Mouse (Mus musculus): ENCODE measurements around the gene Krtap4-6. TPM values are rescaled to one million over a fixed set of nuclear protein-coding genes. Genes with fewer than 3 reads are reported as not detected.
"Not testable (repeated sequence)": the region's sequence is repeated elsewhere in the genome, so short reads cannot be mapped to it uniquely, and the experiment has no call there.

Gene Krtap4-6
- polyA plus RNA-seq, 1 experiment from 2014 or later: not detected

GRCm38 (mm10) chr11:99644351-99644750 is 21.4 kb downstream of the Krtap4-6 start:
- Histone ChIP-seq H3K36me3 (replicated peaks; ENCODE audit: control insufficient read depth, insufficient read depth) (no peaks in the 10 kb centered on the region), H3K9me3 (ENCODE audit: control insufficient read depth, low read length) (no peaks in the 10 kb centered on the region), H3K4me3 (replicated peaks; ENCODE audit: low read length) (no peak overlapping the region), H3K27me3 (ENCODE audit: control insufficient read depth, insufficient read depth, low read length) (no peaks in the 10 kb centered on the region), H3K4me1 (replicated peaks; ENCODE audit: control insufficient read depth, insufficient read depth, low read length) (no peaks in the 10 kb centered on the region), H3K4me2 (replicated peaks) (no peak overlapping the region), H3K9ac (no peak overlapping the region), H3K27ac (no peak overlapping the region)
- WGBS: 61% methylated on average over 3 of the region's 3 CpGs
- ATAC-seq (ENCODE audit: low FRiP score): no peak
- DNase-seq (ENCODE audit: low spot score): peak; percentile 26

- DNase-seq (ENCODE audit: low spot score); H3K27me3 ChIP-seq (ENCODE audit: control insufficient read depth, insufficient read depth, low read length); H3K27ac ChIP-seq; H3K4me3 ChIP-seq (replicated peaks; ENCODE audit: low read length); H3K9ac ChIP-seq; ATAC-seq (ENCODE audit: low FRiP score); H3K36me3 ChIP-seq (replicated peaks; ENCODE audit: control insufficient read depth, insufficient read depth); H3K4me1 ChIP-seq (replicated peaks; ENCODE audit: control insufficient read depth, insufficient read depth, low read length); H3K9me3 ChIP-seq (ENCODE audit: control insufficient read depth, low read length); H3K4me2 ChIP-seq (replicated peaks): not testable (repeated sequence)
- WGBS: 82% methylated on average over 9 of the region's 9 CpGs
Measured at GRCm38 (mm10) chr11:99643635-99644139, 22.1 kb downstream of the Krtap4-6 start, which contains the start of gene Krtap4-7. TSS of gene Krtap4-7 (minus strand) at chr11:99644089.

- no peaks in the 10 kb centered on the region for H3K27me3 ChIP-seq (ENCODE audit: control insufficient read depth, insufficient read depth, low read length)
- no peak overlapping the region for H3K27ac ChIP-seq
- H3K9me3 ChIP-seq (ENCODE audit: control insufficient read depth, low read length): no peaks in the 10 kb centered on the region
- no peaks in the 10 kb centered on the region for H3K4me1 ChIP-seq (replicated peaks; ENCODE audit: control insufficient read depth, insufficient read depth, low read length)
- no peak overlapping the region for H3K9ac ChIP-seq
- no peaks in the 10 kb centered on the region for H3K36me3 ChIP-seq (replicated peaks; ENCODE audit: control insufficient read depth, insufficient read depth)
- no peak overlapping the region for H3K4me3 ChIP-seq (replicated peaks; ENCODE audit: low read length)
- no peak for DNase-seq (ENCODE audit: low spot score)
- 36% methylated on average over 1 of the region's 1 CpGs for WGBS
- no peak overlapping the region for H3K4me2 ChIP-seq (replicated peaks)
- ATAC-seq (ENCODE audit: low FRiP score): no peak
Measured at GRCm38 (mm10) chr11:99640926-99641325, 24.8 kb downstream of the Krtap4-6 start.

GRCm38 (mm10) chr11:99637086-99637485 is 28.7 kb downstream of the Krtap4-6 start:
- H3K9ac ChIP-seq: no peak overlapping the region
- no peak overlapping the region for H3K27ac ChIP-seq
- H3K9me3 ChIP-seq (ENCODE audit: control insufficient read depth, low read length): no peaks in the 10 kb centered on the region
- no peaks in the 10 kb centered on the region for H3K27me3 ChIP-seq (ENCODE audit: control insufficient read depth, insufficient read depth, low read length)
- ATAC-seq (ENCODE audit: low FRiP score): no peak
- no peaks in the 10 kb centered on the region for H3K36me3 ChIP-seq (replicated peaks; ENCODE audit: control insufficient read depth, insufficient read depth)
- DNase-seq (ENCODE audit: low spot score): no peak
- no peaks in the 10 kb centered on the region for H3K4me1 ChIP-seq (replicated peaks; ENCODE audit: control insufficient read depth, insufficient read depth, low read length)
- 87% methylated on average over 1 of the region's 1 CpGs for WGBS
- H3K4me2 ChIP-seq (replicated peaks): no peak overlapping the region
- no peak overlapping the region for H3K4me3 ChIP-seq (replicated peaks; ENCODE audit: low read length)

DNA sequence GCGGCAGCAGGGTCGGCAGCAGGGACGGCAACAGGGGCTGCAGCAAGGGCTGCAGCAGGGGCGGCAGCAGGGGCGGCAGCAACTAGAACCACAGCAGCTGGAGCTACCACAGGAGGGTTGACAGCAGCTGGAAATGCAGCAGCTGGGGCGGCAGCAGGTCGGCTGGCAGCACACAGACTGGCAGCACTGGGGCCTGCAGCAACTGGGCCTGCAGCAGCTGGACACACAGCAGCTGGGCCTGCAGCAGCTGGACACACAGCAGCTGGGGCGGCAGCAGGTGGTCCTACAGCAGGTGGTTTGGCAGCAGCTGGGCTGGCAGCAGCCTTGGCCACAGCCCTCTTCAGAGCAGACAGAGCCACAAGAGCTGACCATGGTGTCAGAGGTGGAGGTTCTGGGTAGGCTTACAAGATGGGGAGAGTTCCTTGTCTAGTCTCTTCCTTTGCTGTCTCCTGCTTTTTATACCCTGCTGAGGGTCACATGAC is 31.1 kb downstream of the Krtap4-6 start, which contains the start of gene Krtap4-2:
Krtap4-2 (minus strand) TSS at position 432 of the 482 bp plus-strand sequence.
- Histone ChIP-seq H3K4me1 (replicated peaks; ENCODE audit: control insufficient read depth, insufficient read depth, low read length) (no peaks in the 10 kb centered on the region), H3K36me3 (replicated peaks; ENCODE audit: control insufficient read depth, insufficient read depth) (no peaks in the 10 kb centered on the region), H3K9me3 (ENCODE audit: control insufficient read depth, low read length) (no peaks in the 10 kb centered on the region), H3K4me3 (replicated peaks; ENCODE audit: low read length) (no peak within 1 kb of the TSS), H3K27ac (no peak within 1 kb of the TSS), H3K9ac (no peak within 1 kb of the TSS), H3K4me2 (replicated peaks) (no peak within 1 kb of the TSS), H3K27me3 (ENCODE audit: control insufficient read depth, insufficient read depth, low read length) (no peaks in the 10 kb centered on the region)
- 41% methylated on average over 8 of the region's 8 CpGs for WGBS
- DNase-seq (ENCODE audit: low spot score) (no peak), ATAC-seq (ENCODE audit: low FRiP score) (no peak)

- H3K36me3 ChIP-seq (replicated peaks; ENCODE audit: control insufficient read depth, insufficient read depth): no peaks in the 10 kb centered on the region
- no peaks in the 10 kb centered on the region for H3K4me1 ChIP-seq (replicated peaks; ENCODE audit: control insufficient read depth, insufficient read depth, low read length)
- DNase-seq (ENCODE audit: low spot score) (no peak), ATAC-seq (ENCODE audit: low FRiP score) (no peak)
- H3K4me2 ChIP-seq (replicated peaks): no peak overlapping the region
- 77% methylated on average over 2 of the region's 2 CpGs for WGBS
- no peak overlapping the region for H3K27ac ChIP-seq
- no peaks in the 10 kb centered on the region for H3K9me3 ChIP-seq (ENCODE audit: control insufficient read depth, low read length)
- no peak overlapping the region for H3K9ac ChIP-seq
- no peak overlapping the region for H3K4me3 ChIP-seq (replicated peaks; ENCODE audit: low read length)
- H3K27me3 ChIP-seq (ENCODE audit: control insufficient read depth, insufficient read depth, low read length): no peaks in the 10 kb centered on the region
Measured at GRCm38 (mm10) chr11:99633293-99633692, 32.5 kb downstream of the Krtap4-6 start.

- 82% methylated on average over 3 of the region's 3 CpGs for WGBS
- Histone ChIP-seq H3K4me1 (replicated peaks; ENCODE audit: control insufficient read depth, insufficient read depth, low read length) (no peaks in the 10 kb centered on the region), H3K4me2 (replicated peaks) (no peak overlapping the region), H3K9me3 (ENCODE audit: control insufficient read depth, low read length) (no peaks in the 10 kb centered on the region), H3K27ac (no peak overlapping the region), H3K27me3 (ENCODE audit: control insufficient read depth, insufficient read depth, low read length) (no peaks in the 10 kb centered on the region), H3K36me3 (replicated peaks; ENCODE audit: control insufficient read depth, insufficient read depth) (no peaks in the 10 kb centered on the region), H3K4me3 (replicated peaks; ENCODE audit: low read length) (no peak overlapping the region), H3K9ac (no peak overlapping the region)
- ATAC-seq (ENCODE audit: low FRiP score) (no peak), DNase-seq (ENCODE audit: low spot score) (no peak)
Measured at GRCm38 (mm10) chr11:99630890-99631289, 34.9 kb downstream of the Krtap4-6 start.

DNA sequence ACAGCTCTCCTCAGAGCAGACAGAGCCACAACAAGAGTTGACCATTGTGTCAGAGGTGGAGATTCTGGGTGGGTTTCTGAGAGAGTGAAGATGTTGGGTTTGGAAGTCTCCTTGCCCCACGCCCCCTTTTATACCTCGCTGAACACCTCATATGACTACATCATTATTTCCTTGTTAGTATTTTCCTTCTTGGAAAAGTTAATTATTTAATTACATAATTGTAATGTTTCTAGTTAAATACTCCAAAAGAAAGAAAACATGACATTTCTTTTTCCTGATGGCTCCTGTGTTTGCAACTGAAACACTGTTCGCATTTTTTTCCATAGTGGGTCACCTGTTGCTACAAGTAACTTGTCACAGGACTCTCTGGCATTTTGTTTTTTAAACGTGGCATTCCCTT is 37.6 kb downstream of the Krtap4-6 start, which contains the start of gene Krtap4-1:
Krtap4-1 (minus strand) TSS at position 101 of the 400 bp plus-strand sequence.
- Histone ChIP-seq H3K9ac (no peak within 1 kb of the TSS), H3K36me3 (replicated peaks; ENCODE audit: control insufficient read depth, insufficient read depth) (no peaks in the 10 kb centered on the region), H3K27me3 (ENCODE audit: control insufficient read depth, insufficient read depth, low read length) (no peaks in the 10 kb centered on the region), H3K27ac (no peak within 1 kb of the TSS), H3K4me1 (replicated peaks; ENCODE audit: control insufficient read depth, insufficient read depth, low read length) (no peaks in the 10 kb centered on the region), H3K4me2 (replicated peaks) (no peak within 1 kb of the TSS), H3K4me3 (replicated peaks; ENCODE audit: low read length) (no peak within 1 kb of the TSS), H3K9me3 (ENCODE audit: control insufficient read depth, low read length) (no peaks in the 10 kb centered on the region)
- ATAC-seq (ENCODE audit: low FRiP score): no peak
- 91% methylated on average over 4 of the region's 4 CpGs for WGBS
- no peak for DNase-seq (ENCODE audit: low spot score)

DNA sequence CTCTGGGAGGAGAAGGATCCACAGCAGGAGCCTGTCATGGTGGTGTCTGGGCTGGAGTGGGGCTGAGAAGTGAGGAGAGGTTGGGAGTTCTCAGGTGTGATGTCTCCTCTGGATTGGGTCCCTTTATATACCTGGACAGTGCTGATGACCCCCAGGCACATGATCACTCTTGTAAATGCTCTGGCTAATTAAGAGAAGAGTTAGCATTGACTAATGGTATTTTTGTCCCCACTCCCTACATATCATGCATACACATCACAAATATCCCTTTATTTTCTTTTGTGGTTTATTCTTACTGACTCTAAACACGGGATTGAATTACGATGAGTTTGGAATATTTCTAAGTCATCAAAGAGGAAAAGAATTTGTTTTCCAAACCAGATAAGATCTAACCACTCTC is 45.4 kb downstream of the Krtap4-6 start, which contains the start of gene Gm11562:
Gm11562 (minus strand) TSS at position 101 of the 400 bp plus-strand sequence.
- Histone ChIP-seq H3K9me3 (ENCODE audit: control insufficient read depth, low read length) (no peaks in the 10 kb centered on the region), H3K27me3 (ENCODE audit: control insufficient read depth, insufficient read depth, low read length) (no peaks in the 10 kb centered on the region), H3K4me2 (replicated peaks) (no peak within 1 kb of the TSS), H3K27ac (no peak within 1 kb of the TSS), H3K4me1 (replicated peaks; ENCODE audit: control insufficient read depth, insufficient read depth, low read length) (no peaks in the 10 kb centered on the region), H3K36me3 (replicated peaks; ENCODE audit: control insufficient read depth, insufficient read depth) (no peaks in the 10 kb centered on the region), H3K4me3 (replicated peaks; ENCODE audit: low read length) (no peak within 1 kb of the TSS), H3K9ac (no peak within 1 kb of the TSS)
- 91% methylated on average over 2 of the region's 2 CpGs for WGBS
- DNase-seq (ENCODE audit: low spot score): no peak
- no peak for ATAC-seq (ENCODE audit: low FRiP score)

All from hindbrain, embryonic 14.5 days (tissue).